Mouse (Mus musculus) brain, embryonic 14.5 days (tissue): ENCODE data around the gene Fam160a1.

Source experiments
- CTCF ChIP-seq: fragments of 200-500 bp; IDR thresholded peaks from 2 replicates; pipeline ENCODE4 v1.5.1; 2012; ENCODE audit warnings: inconsistent platforms, mild to moderate bottlenecking, moderate library complexity, borderline replicate concordance; ENCODE audit not compliant: insufficient read depth, insufficient read length; ENCODE audit errors: extremely low read depth
- POLR2A ChIP-seq: fragments of 200-500 bp; IDR thresholded peaks from 2 replicates; pipeline ENCODE4 v1.6.1; 2012; ENCODE audit warnings: mild to moderate bottlenecking, inconsistent platforms, borderline replicate concordance; ENCODE audit not compliant: poor library complexity, insufficient read depth, insufficient read length, severe bottlenecking; ENCODE audit errors: extremely low read depth

DNA sequence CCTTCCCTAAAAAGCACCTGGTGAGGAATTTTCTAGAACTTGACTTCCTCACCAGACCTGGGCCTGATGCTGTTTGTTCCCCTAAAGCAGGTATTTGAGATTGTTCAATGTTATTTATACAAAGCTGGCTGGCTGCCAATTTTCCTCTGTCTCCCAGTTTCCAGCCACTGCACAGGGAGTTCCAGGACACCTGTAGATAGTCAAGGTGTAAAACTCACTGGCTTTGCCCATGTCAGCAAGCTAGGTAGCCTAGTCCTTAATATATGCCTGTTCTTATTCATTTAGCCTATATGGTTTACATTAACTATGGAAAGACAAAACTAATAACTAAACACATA, 25.8 kb upstream of the Fam160a1 start:
- TF ChIP-seq POLR2A (no peak), CTCF (no peak)
